Mouse (Mus musculus): ENCODE results near the gene Tmem179.

DNA sequence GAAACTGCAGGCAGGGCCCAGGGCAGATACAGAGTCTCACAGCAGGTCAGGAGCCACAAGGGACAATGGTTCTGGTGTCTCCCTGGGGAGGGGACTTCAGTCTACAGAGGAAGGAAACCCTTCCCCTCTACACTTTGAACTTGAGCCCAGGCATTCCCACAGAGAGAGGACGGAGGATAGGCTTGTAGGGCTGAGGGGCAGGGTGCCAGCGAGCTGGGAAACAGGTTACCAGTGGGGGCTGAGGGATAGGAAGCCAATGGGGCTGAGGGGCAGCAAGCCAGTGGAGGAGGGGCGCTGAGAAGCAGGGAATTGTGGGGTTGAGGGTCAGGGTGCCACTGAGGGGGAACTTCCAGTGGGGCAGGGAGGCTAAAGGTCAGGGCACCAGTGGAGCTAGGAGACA, 42.7 kb upstream of the Tmem179 start:
- TF ChIP-seq CTCF (IDR thresholded peaks at IDR 0.05; ENCODE audit: control insufficient read depth, insufficient read depth, low read length) (no peak), POLR2A (IDR thresholded peaks at IDR 0.05; ENCODE audit: borderline replicate concordance, control insufficient read depth, low read depth, low read length) (no peak)
